In the genomic region with DNA sequence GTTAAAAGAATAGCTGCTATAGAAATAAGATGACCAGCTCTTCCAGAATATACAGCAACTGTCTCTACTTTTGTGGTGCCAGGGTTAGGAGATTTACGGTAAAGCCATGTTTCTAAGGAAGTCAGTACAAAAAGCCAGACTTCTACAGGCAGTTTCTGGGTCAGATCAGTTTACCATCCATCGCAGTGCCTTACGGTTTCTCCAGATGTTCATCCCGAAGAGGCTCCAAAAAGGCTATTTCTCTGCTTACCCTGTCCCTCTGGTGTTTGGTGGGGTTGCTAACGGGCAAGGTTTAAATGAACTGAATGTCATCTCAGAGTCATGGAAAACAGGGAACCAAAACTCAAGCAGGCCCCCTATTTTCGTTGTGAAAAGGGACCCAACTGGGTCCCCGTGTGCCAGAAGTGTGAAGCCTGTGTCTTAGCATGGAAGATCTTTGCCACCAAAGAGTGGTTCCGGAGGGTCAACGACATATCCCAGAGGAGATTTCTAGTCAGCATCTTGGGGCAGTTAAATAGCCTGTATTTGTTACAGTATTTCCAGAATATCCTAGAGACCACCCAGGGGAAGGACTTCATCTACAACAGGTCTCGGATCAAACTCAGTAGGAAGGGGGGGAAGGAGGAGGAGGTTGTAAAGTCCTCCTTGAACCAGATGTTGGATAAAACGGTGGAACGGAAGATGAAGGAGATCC, we compare ENCODE assay signal across 8 mouse cellular contexts. TPM values are rescaled to one million over a fixed set of nuclear protein-coding genes. Genes with fewer than 3 reads are reported as not detected.
DNase-seq lines count a peak whose midpoint lies in the region; ATAC-seq and TF ChIP-seq lines count a peak whose summit lies in the region.

Gene Fbxw10 (plus strand): TSS at position 109 of the 694 bp plus-strand sequence.

- peak within 1 kb of the TSS; percentile 10; the same call in 1 of the 2 replicates for H3K9ac ChIP-seq in lung, embryonic 14.5 days
- H3K9ac ChIP-seq in heart, embryonic 13.5 days = peak within 1 kb of the TSS; percentile 62
- peak within 1 kb of the TSS; percentile 41; the same call in 1 of the 2 replicates for H3K9ac ChIP-seq in stomach, embryonic 16.5 days (ENCODE audit: low read length)

- no peak within 1 kb of the TSS for H3K4me3 ChIP-seq in lung, embryonic 14.5 days (ENCODE audit: low read depth, low read length)
- peak within 1 kb of the TSS; percentile 45 for H3K4me3 ChIP-seq in brown adipose tissue, adult 24 weeks (ENCODE audit: insufficient read depth, low read depth, low read length)
- H3K4me3 ChIP-seq in heart, embryonic 13.5 days = peak within 1 kb of the TSS; percentile 29
- peak within 1 kb of the TSS; percentile 51 for H3K4me3 ChIP-seq in layer of hippocampus, adult 2 months
- H3K4me3 ChIP-seq in megakaryocyte, embryonic 14.5 days (replicated peaks) = peak within 1 kb of the TSS; percentile 88
- H3K4me3 ChIP-seq in stomach, embryonic 16.5 days (replicated peaks; ENCODE audit: low read length) = peak within 1 kb of the TSS; percentile 18

- no peaks in the 10 kb centered on the region for H3K27me3 ChIP-seq in lung, embryonic 14.5 days (ENCODE audit: insufficient read depth, low read length)
- no peaks in the 10 kb centered on the region for H3K27me3 ChIP-seq in heart, embryonic 13.5 days (replicated peaks)
- peaks cover 3% of the 10 kb centered on the region for H3K27me3 ChIP-seq in megakaryocyte, embryonic 14.5 days (replicated peaks)
- no peaks in the 10 kb centered on the region for H3K27me3 ChIP-seq in stomach, embryonic 16.5 days (ENCODE audit: control insufficient read depth, insufficient read depth, low read length)

- DNase-seq in lung, embryonic 14.5 days = peak; percentile 82
- no peak for DNase-seq in lung, adult 18-20 months
- peak in 1 of 2 experiments; percentile 26 for DNase-seq in layer of hippocampus, adult 2 months (ENCODE audit: low spot score in 2 of 2)
- DNase-seq in adrenal gland, adult 18-20 months (ENCODE audit: low spot score in 2 of 2) = no peak

- no peaks in the 10 kb centered on the region for H3K4me1 ChIP-seq in lung, embryonic 14.5 days (ENCODE audit: insufficient read depth)
- H3K4me1 ChIP-seq in brown adipose tissue, adult 24 weeks (ENCODE audit: control insufficient read depth, insufficient read depth, insufficient read length, low read length) = no peaks in the 10 kb centered on the region
- peaks cover 10% of the 10 kb centered on the region for H3K4me1 ChIP-seq in heart, embryonic 13.5 days
- H3K4me1 ChIP-seq in megakaryocyte, embryonic 14.5 days = peaks cover 28% of the 10 kb centered on the region
- H3K4me1 ChIP-seq in stomach, embryonic 16.5 days (ENCODE audit: control insufficient read depth, insufficient read depth, low read length) = peaks cover 3% of the 10 kb centered on the region; the same call in 1 of the 2 replicates

- no peak for ATAC-seq in lung, embryonic 14.5 days (ENCODE audit: insufficient read depth)
- ATAC-seq in heart, embryonic 13.5 days (ENCODE audit: extremely low read depth, insufficient number of reproducible peaks, low FRiP score, low TSS enrichment) = no peak
- ATAC-seq in stomach, embryonic 16.5 days (ENCODE audit: insufficient read depth, low FRiP score) = no peak

- WGBS in lung, embryonic 14.5 days = 20% methylated on average over 12 of the region's 12 CpGs
- 40% methylated on average over 12 of the region's 12 CpGs for WGBS in heart, embryonic 13.5 days
- 27% methylated on average over 12 of the region's 12 CpGs for WGBS in stomach, embryonic 16.5 days

- H3K27ac ChIP-seq in lung, embryonic 14.5 days (ENCODE audit: low read depth) = no peak within 1 kb of the TSS
- no peak within 1 kb of the TSS; the same call in 1 of the 2 replicates for H3K27ac ChIP-seq in brown adipose tissue, adult 24 weeks (replicated peaks; ENCODE audit: low read depth, low read length)
- H3K27ac ChIP-seq in heart, embryonic 13.5 days (replicated peaks) = no peak within 1 kb of the TSS
- peak within 1 kb of the TSS; percentile 75; the same call in 1 of the 2 replicates for H3K27ac ChIP-seq in layer of hippocampus, adult 2 months
- H3K27ac ChIP-seq in stomach, embryonic 16.5 days (ENCODE audit: low read length) = peak within 1 kb of the TSS; percentile 48; the same call in 1 of the 2 replicates

- H3K4me2 ChIP-seq in lung, embryonic 14.5 days = peak within 1 kb of the TSS; percentile 41
- peak within 1 kb of the TSS; percentile 57 for H3K4me2 ChIP-seq in heart, embryonic 13.5 days
- peak within 1 kb of the TSS; percentile 37 for H3K4me2 ChIP-seq in stomach, embryonic 16.5 days (ENCODE audit: low read depth, low read length)

- H3K9me3 ChIP-seq in lung, embryonic 14.5 days (ENCODE audit: low read depth, low read length) = no peaks in the 10 kb centered on the region
- H3K9me3 ChIP-seq in heart, embryonic 13.5 days = no peaks in the 10 kb centered on the region
- no peaks in the 10 kb centered on the region for H3K9me3 ChIP-seq in megakaryocyte, embryonic 14.5 days
- H3K9me3 ChIP-seq in stomach, embryonic 16.5 days (replicated peaks; ENCODE audit: control insufficient read depth, low read length) = no peaks in the 10 kb centered on the region

- no peaks in the 10 kb centered on the region for H3K36me3 ChIP-seq in lung, embryonic 14.5 days (ENCODE audit: insufficient read depth)
- no peaks in the 10 kb centered on the region for H3K36me3 ChIP-seq in heart, embryonic 13.5 days
- no peaks in the 10 kb centered on the region for H3K36me3 ChIP-seq in megakaryocyte, embryonic 14.5 days (replicated peaks; ENCODE audit: low read length)
- no peaks in the 10 kb centered on the region for H3K36me3 ChIP-seq in stomach, embryonic 16.5 days (ENCODE audit: control insufficient read depth, insufficient read depth, low read length)

- TF ChIP-seq CTCF in lung, embryonic 14.5 days (IDR thresholded peaks at IDR 0.05; ENCODE audit: low read depth) = no peak
- TF ChIP-seq CTCF in layer of hippocampus, adult 2 months (conservative IDR thresholded peaks at IDR 0.05) = no peak

RNA-seq across cellular contexts. Expression of gene Fbxw10, which starts in this region (rescaled TPM):
- 0.24 and 0.30 TPM in 2 replicates for polyA plus RNA-seq in lung, embryonic 14.5 days (2014; fragmentation: Nextera tagmentation; extraction: Ambion mirVana)
- 0.55 TPM in 1 of 2 replicates, not detected in the other for polyA plus RNA-seq in brown adipose tissue, adult 24 weeks (2012; ENCODE audit: insufficient read depth, insufficient read length, missing spikeins)
- 0.13 TPM in 1 of 2 replicates, not detected in the other for polyA plus RNA-seq in heart, embryonic 13.5 days (2015; fragmentation: Nextera tagmentation; extraction: Ambion mirVana)
- total RNA-seq in layer of hippocampus, adult 2 months (2021) = 1 to 10 TPM; 1.9 to 2.6 TPM
- 0.36 TPM in 1 of 2 replicates, not detected in the other for polyA plus RNA-seq in megakaryocyte, embryonic 14.5 days (2012; ENCODE audit: insufficient read depth, low replicate concordance)
- polyA plus RNA-seq in stomach, embryonic 16.5 days (2015; fragmentation: Nextera tagmentation; extraction: Ambion mirVana) = 0.30 and 0.50 TPM in 2 replicates
- total RNA-seq in adrenal gland, adult 18-20 months (2021) = 1 to 10 TPM in 1 of 2 experiments, under 1 TPM in 1; 0.76 to 1.4 TPM

Comparison
In these comparisons a context has a peak if more than half of its experiments do, and no peak if none do; other contexts are left out.
1. Peak in DNase-seq, H3K9ac ChIP-seq and H3K4me2 ChIP-seq in lung, embryonic 14.5 days; RNA of the gene not detected or under 1 TPM.
2. H3K27ac ChIP-seq: peak in layer of hippocampus, adult 2 months (single experiment) and stomach, embryonic 16.5 days (single experiment); none in lung, embryonic 14.5 days (single experiment), brown adipose tissue, adult 24 weeks (single experiment) and heart, embryonic 13.5 days (single experiment).
3. H3K9ac ChIP-seq: peak in every context shown above with its lines; median percentile 62 in heart, embryonic 13.5 days; 41 in stomach, embryonic 16.5 days; 10 in lung, embryonic 14.5 days.
4. Peak in every context shown above with its lines, with median percentiles within 50 percentile points of each other: H3K4me2 ChIP-seq.